Mouse (Mus musculus): ENCODE measurements around the gene Gmeb2. TPM values are rescaled to one million over a fixed set of nuclear protein-coding genes. Genes with fewer than 3 reads are reported as not detected.

The Gmeb2 gene
- polyA plus RNA-seq, 1 experiment from 2014 or later: 9.6 TPM

- ATAC-seq (ENCODE audit: insufficient read depth): no peak
- H3K9ac ChIP-seq: no peak overlapping the region
- 46% methylated on average over 3 of the region's 3 CpGs for WGBS (ENCODE audit: insufficient replicate concordance)
- peaks cover 65% of the 10 kb centered on the region for H3K4me1 ChIP-seq (replicated peaks)
- no peaks in the 10 kb centered on the region for H3K9me3 ChIP-seq (replicated peaks)
- no peak overlapping the region for H3K4me2 ChIP-seq
- no peak overlapping the region for H3K27ac ChIP-seq (replicated peaks)
- no peaks in the 10 kb centered on the region for H3K36me3 ChIP-seq (replicated peaks)
- H3K4me3 ChIP-seq (replicated peaks): no peak overlapping the region
- H3K27me3 ChIP-seq: peaks cover 26% of the 10 kb centered on the region
Measured at GRCm38 (mm10) chr2:181201606-181202005, 86.2 kb downstream of the Gmeb2 start.

Other genes starting within 250 kb of the Gmeb2 start
- 0.94 and 1.1 TPM in 2 replicates for gene Chrna4, start 244.5 kb downstream of the Gmeb2 start, polyA plus RNA-seq (2015; fragmentation: Nextera tagmentation; extraction: Ambion mirVana)
- gene Kcnq2, start 152.7 kb downstream of the Gmeb2 start, polyA plus RNA-seq (2015; fragmentation: Nextera tagmentation; extraction: Ambion mirVana): 0.18 and 0.28 TPM in 2 replicates
- gene Eef1a2, start 131.0 kb downstream of the Gmeb2 start, polyA plus RNA-seq (2015; fragmentation: Nextera tagmentation; extraction: Ambion mirVana): not detected in 2 replicates
- 95.8 and 96.4 TPM in 2 replicates for gene Ppdpf, start 100.8 kb downstream of the Gmeb2 start, polyA plus RNA-seq (2015; fragmentation: Nextera tagmentation; extraction: Ambion mirVana)
- gene Ptk6, start 85.2 kb downstream of the Gmeb2 start, polyA plus RNA-seq (2015; fragmentation: Nextera tagmentation; extraction: Ambion mirVana): 0.14 and 0.21 TPM in 2 replicates
- gene Srms, start 74.8 kb downstream of the Gmeb2 start, polyA plus RNA-seq (2015; fragmentation: Nextera tagmentation; extraction: Ambion mirVana): 0.32 and 0.44 TPM in 2 replicates
- 0.17 and 0.26 TPM in 2 replicates for gene Fndc11, start 68.0 kb downstream of the Gmeb2 start, polyA plus RNA-seq (2015; fragmentation: Nextera tagmentation; extraction: Ambion mirVana)
- 2.3 and 2.6 TPM in 2 replicates for gene Helz2, start 46.0 kb downstream of the Gmeb2 start, polyA plus RNA-seq (2015; fragmentation: Nextera tagmentation; extraction: Ambion mirVana)
- gene Stmn3, start 26.5 kb upstream of the Gmeb2 start, polyA plus RNA-seq (2015; fragmentation: Nextera tagmentation; extraction: Ambion mirVana): 0.30 and 0.39 TPM in 2 replicates
- 22.9 and 24.7 TPM in 2 replicates for gene Rtel1, start 31.7 kb upstream of the Gmeb2 start, polyA plus RNA-seq (2015; fragmentation: Nextera tagmentation; extraction: Ambion mirVana)
- 12.0 and 12.1 TPM in 2 replicates for gene Zgpat, start 76.9 kb upstream of the Gmeb2 start, polyA plus RNA-seq (2015; fragmentation: Nextera tagmentation; extraction: Ambion mirVana)
- gene Arfrp1, start 77.4 kb upstream of the Gmeb2 start, polyA plus RNA-seq (2015; fragmentation: Nextera tagmentation; extraction: Ambion mirVana): 21.1 and 23.2 TPM in 2 replicates
- gene Lime1, start 92.0 kb upstream of the Gmeb2 start, polyA plus RNA-seq (2015; fragmentation: Nextera tagmentation; extraction: Ambion mirVana): 6.2 and 7.4 TPM in 2 replicates
- 7.9 and 8.7 TPM in 2 replicates for gene Zbtb46, start 171.4 kb upstream of the Gmeb2 start, polyA plus RNA-seq (2015; fragmentation: Nextera tagmentation; extraction: Ambion mirVana)
- not detected in 2 replicates for gene Abhd16b, start 205.2 kb upstream of the Gmeb2 start, polyA plus RNA-seq (2015; fragmentation: Nextera tagmentation; extraction: Ambion mirVana)
- gene Tpd52l2, start 209.1 kb upstream of the Gmeb2 start, polyA plus RNA-seq (2015; fragmentation: Nextera tagmentation; extraction: Ambion mirVana): 67.3 and 68.4 TPM in 2 replicates
- gene Dnajc5, start 232.4 kb upstream of the Gmeb2 start, polyA plus RNA-seq (2015; fragmentation: Nextera tagmentation; extraction: Ambion mirVana): 27.7 and 29.8 TPM in 2 replicates